Mouse (Mus musculus) heart, embryonic 16.5 days (tissue): Measurements from ENCODE around the gene Washc4. TPM values are rescaled to one million over a fixed set of nuclear protein-coding genes. Genes with fewer than 3 reads are reported as not detected.
A peak's percentile ranks its signal among the peaks of the same experiment; 100 is the strongest.

Experiments used
- ATAC-seq: fragments of 200-750 bp; cut with Nextera tagmentation; replicated peaks from 2 replicates; pipeline ENCODE4 v1.8.0; 2017; ENCODE audit warnings: moderate number of reproducible peaks; ENCODE audit not compliant: insufficient read depth, low FRiP score; ENCODE audit errors: extremely low read depth
- H3K27ac ChIP-seq: fragments of 300-500 bp; sonication (generic); 2 replicates; pipeline ENCODE4 v1.5.1; 2014; ENCODE audit warnings: mild to moderate bottlenecking, low read length, control low read depth, moderate library complexity
- H3K27me3 ChIP-seq: fragments of 300-500 bp; sonication (generic); 2 replicates; pipeline ENCODE4 v1.6.1; 2014; ENCODE audit warnings: low read length, mixed read lengths; ENCODE audit not compliant: control insufficient read depth, insufficient read depth
- H3K36me3 ChIP-seq: fragments of 300-500 bp; sonication (generic); 2 replicates; pipeline ENCODE4 v1.6.1; 2014; ENCODE audit not compliant: control insufficient read depth, insufficient read depth
- H3K4me1 ChIP-seq: fragments of 300-500 bp; sonication (generic); 2 replicates; pipeline ENCODE4 v1.6.1; 2014; ENCODE audit warnings: low read length, mixed read lengths; ENCODE audit not compliant: control insufficient read depth, insufficient read depth
- H3K4me2 ChIP-seq: fragments of 300-500 bp; sonication (generic); 2 replicates; pipeline ENCODE4 v1.6.1; 2014; ENCODE audit warnings: low read depth, mild to moderate bottlenecking, control low read depth, low read length
- H3K4me3 ChIP-seq: fragments of 300-500 bp; sonication (generic); 2 replicates; pipeline ENCODE4 v1.5.1; 2014; ENCODE audit warnings: mild to moderate bottlenecking, control low read depth, low read length
- H3K9ac ChIP-seq: fragments of 300-500 bp; sonication (generic); 2 replicates; pipeline ENCODE4 v1.6.1; 2014; ENCODE audit warnings: low read length, control low read depth
- H3K9me3 ChIP-seq: fragments of 300-500 bp; sonication (generic); replicated peaks from 2 replicates; pipeline ENCODE4 v1.6.1; 2016; ENCODE audit warnings: low read length; ENCODE audit not compliant: control insufficient read depth
- WGBS: fragments of 180-500 bp; shearing (Covaris S2); extraction: QIAGEN DNeasy Blood & Tissue Kit; methylation state at CpG from one replicate; pipeline ENCODE4 v1.1.7; 2014; 5-methylcytosine and 5-hydroxymethylcytosine counted together
- polyA plus RNA-seq: library from polyadenylated mRNA; unstranded; fragments of >200 nt; fragmentation: Nextera tagmentation; extraction: Ambion mirVana; gene quantifications from 2 replicates; pipeline ENCODE4 v1.2.1, GENCODE M21; 2015

Washc4 gene
- polyA plus RNA-seq, 1 experiment from 2014 or later, result 25.1 TPM

DNA sequence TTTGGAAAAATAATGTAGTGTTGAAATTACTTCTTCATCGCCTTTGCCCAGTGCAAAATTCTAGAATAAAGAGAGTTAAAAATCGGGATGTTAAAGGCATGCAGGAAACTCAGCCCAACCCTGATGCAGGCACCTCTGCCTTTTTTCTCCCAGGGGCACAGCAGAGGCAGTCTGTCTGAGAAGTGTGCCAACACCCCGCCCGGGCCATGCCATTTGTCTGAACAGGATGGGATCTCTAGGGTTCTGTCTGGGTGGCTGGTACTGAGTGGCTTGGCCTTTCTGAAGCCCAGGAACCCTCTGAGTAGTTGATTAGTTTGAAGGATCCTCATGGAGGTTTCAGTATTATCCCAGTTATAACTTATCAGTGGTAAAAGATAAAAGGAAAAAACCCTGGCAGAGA, 84.7 kb downstream of the Washc4 start:
- H3K4me2 ChIP-seq, result no peak overlapping the region
- 83% methylated on average over 4 of the region's 4 CpGs for WGBS
- H3K27me3 ChIP-seq, result no peaks in the 10 kb centered on the region
- ATAC-seq, result no peak
- H3K9ac ChIP-seq, result no peak overlapping the region
- H3K4me1 ChIP-seq, result peaks cover 11% of the 10 kb centered on the region
- H3K9me3 ChIP-seq, result no peaks in the 10 kb centered on the region
- peaks cover 11% of the 10 kb centered on the region for H3K36me3 ChIP-seq
- H3K27ac ChIP-seq, result no peak overlapping the region
- no peak overlapping the region for H3K4me3 ChIP-seq

DNA sequence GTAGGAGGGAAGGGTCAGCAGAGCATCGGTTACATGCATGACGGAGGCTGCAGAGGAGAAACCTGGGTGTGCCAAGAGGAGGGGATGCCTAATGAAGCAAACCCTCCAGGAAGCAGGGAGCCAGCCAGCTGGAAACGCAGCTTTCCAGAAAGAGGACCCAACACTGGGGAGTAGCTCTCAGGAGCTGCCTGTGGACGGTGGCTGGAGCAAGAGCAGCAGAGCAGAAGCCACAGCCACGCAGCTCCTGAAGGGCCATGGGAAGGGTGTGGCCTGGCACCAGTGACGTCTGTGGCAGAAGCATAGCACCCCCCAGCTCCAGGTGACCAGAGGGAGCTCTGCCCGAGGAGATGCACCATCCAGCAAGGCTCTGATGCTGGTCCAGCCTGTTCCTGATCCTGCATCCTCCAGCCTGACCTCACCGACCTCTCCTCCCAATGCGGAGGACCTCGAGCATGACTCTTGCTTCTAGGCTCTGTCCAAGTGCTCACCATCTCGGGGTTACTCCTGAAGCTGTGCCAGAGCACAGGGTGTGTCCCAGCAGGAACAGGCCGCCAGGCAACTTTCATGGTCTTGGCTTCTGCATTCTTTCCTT, 85.7 kb downstream of the Washc4 start:
- H3K36me3 ChIP-seq, result peaks cover 11% of the 10 kb centered on the region
- H3K4me2 ChIP-seq, result no peak overlapping the region
- no peak for ATAC-seq
- H3K27ac ChIP-seq, result no peak overlapping the region
- no peaks in the 10 kb centered on the region for H3K9me3 ChIP-seq
- peaks cover 11% of the 10 kb centered on the region for H3K4me1 ChIP-seq
- H3K27me3 ChIP-seq, result no peaks in the 10 kb centered on the region
- no peak overlapping the region for H3K4me3 ChIP-seq
- 87% methylated on average over 12 of the region's 12 CpGs for WGBS
- no peak overlapping the region for H3K9ac ChIP-seq

DNA sequence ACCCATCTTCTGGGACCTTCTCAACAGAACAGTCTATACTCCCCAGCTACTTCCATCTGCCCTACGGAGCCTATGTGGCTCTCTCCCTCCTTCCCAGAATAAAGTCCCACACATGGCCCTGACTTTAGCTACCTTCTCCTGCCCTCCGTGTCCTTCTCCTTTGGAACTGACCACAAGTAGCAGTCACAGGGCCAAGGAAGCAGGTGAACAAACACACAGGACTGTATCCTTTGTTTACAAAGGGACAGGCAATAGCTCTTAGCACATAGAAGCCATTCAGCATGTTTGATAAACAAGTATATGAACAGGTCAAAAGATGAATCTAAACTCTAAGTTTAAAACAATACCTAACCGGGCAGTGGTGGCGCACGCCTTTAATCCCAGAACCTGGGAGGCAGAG, 86.3 kb downstream of the Washc4 start:
- Histone ChIP-seq H3K27ac (no peak overlapping the region), H3K9me3 (no peaks in the 10 kb centered on the region), H3K9ac (no peak overlapping the region), H3K4me2 (no peak overlapping the region), H3K27me3 (no peaks in the 10 kb centered on the region), H3K36me3 (peaks cover 8% of the 10 kb centered on the region), H3K4me1 (peaks cover 11% of the 10 kb centered on the region), H3K4me3 (no peak overlapping the region)
- WGBS, result 95% methylated on average over 5 of the region's 5 CpGs
- no peak for ATAC-seq

DNA sequence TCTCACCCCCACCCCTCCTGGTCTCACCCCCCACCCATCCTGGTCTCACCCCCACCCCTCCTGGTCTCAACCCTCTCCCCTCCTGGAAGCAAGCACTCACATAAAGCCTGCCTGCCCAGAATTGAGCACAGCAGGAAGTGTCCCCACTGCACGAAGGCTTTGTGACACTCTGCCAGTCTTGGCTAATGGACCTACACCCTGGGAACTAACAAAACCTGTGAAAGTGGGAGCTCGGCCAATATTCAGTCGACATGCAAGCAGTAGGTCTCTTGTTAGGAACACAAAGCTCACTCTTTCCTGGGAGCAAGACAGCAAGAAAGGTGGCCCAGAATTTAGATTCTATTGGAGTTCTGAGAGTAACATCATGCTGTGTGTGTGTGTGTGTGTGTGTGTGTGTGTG, 87.3 kb downstream of the Washc4 start:
- H3K4me3 ChIP-seq, result no peak overlapping the region
- no peaks in the 10 kb centered on the region for H3K9me3 ChIP-seq
- H3K4me2 ChIP-seq, result no peak overlapping the region
- peaks cover 8% of the 10 kb centered on the region for H3K36me3 ChIP-seq
- no peaks in the 10 kb centered on the region for H3K27me3 ChIP-seq
- 0 out of 2 replicates have a peak, but pooled peaks have one; percentile 41 for ATAC-seq
- WGBS, result 28% methylated on average over 3 of the region's 3 CpGs
- peaks cover 19% of the 10 kb centered on the region for H3K4me1 ChIP-seq
- no peak overlapping the region for H3K9ac ChIP-seq
- H3K27ac ChIP-seq, result 0 out of 2 replicates have a peak overlapping the region, but pooled peaks have one; percentile 28

DNA sequence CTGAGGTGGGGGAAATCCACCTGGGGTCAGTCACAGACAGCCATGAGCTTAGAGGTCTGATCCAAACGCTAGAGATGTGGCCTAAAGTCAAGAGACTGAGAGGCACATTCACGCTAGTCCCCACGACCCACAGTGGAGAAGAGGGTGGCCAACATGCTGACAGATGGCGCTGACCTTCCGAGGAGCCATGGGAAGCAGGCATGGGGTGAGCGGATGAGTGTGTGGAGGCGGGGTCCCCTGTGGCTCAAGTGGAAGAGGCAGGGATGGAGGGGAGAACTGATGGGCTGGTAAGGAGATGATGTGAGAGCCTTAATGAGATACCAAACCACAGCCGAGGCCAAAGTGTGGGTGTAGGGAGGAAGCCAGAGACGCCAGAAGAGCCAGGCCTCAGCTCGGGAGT, 88.2 kb downstream of the Washc4 start:
- no peaks in the 10 kb centered on the region for H3K9me3 ChIP-seq
- H3K27me3 ChIP-seq, result no peaks in the 10 kb centered on the region
- peaks cover 20% of the 10 kb centered on the region for H3K4me1 ChIP-seq
- H3K4me3 ChIP-seq, result no peak overlapping the region
- WGBS, result 78% methylated on average over 10 of the region's 10 CpGs
- ATAC-seq, result no peak
- no peak overlapping the region for H3K9ac ChIP-seq
- H3K4me2 ChIP-seq, result no peak overlapping the region
- peaks cover 8% of the 10 kb centered on the region for H3K36me3 ChIP-seq
- no peak overlapping the region for H3K27ac ChIP-seq

DNA sequence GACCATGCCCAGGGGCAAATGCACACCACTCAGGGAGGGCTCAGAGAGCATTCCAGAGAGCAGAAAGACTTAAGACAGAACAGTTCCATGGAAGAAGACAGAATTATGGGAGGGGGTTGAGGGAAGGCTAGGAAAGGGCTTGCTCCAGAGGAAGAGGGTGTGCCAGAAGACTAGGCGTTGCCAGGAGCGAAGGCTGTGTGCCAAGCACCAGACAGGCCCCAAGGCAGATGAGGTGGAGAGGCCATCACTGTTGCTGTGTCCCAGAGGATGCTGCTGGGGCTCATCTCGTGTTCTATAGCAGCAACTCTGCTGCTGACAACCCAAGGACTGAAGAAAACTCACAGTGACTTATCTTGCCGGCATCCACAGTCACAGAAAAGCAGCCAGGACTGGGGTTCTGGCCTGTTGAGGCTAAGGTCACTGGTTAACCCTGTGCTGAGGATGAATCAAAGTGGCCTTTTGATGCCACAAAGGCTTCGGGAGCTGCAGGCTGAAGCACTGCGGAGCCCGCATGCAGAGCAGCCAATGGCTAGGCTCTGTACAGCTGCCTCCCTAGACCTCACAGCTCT, 89.3 kb downstream of the Washc4 start:
- Histone ChIP-seq H3K9ac (no peak overlapping the region), H3K36me3 (peaks cover 8% of the 10 kb centered on the region), H3K27ac (no peak overlapping the region), H3K9me3 (no peaks in the 10 kb centered on the region), H3K4me1 (peaks cover 29% of the 10 kb centered on the region), H3K27me3 (no peaks in the 10 kb centered on the region), H3K4me2 (no peak overlapping the region), H3K4me3 (no peak overlapping the region)
- WGBS, result 73% methylated on average over 7 of the region's 7 CpGs
- ATAC-seq, result no peak

DNA sequence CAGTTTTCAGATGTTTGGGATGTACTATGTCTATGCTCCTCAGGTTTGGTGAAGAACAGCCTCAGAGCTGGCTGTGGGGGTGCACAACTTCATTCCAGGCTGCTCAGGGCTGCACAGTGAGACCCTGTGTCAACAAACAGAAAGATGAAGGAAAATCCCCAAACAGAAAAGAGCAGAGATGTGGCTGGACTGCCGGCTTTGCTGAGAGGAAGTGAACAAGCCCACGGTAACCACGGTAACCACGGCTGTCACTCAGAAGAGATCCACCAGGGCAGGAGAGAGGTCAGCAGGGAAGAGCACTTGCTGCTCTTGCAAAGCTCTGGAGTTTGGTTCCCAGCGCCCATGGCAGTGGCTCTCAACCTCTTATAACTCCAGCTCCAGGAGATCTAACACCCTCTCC, 90.9 kb downstream of the Washc4 start:
- 39% methylated on average over 5 of the region's 5 CpGs for WGBS
- no peak overlapping the region for H3K4me3 ChIP-seq
- no peaks in the 10 kb centered on the region for H3K27me3 ChIP-seq
- ATAC-seq, result no peak
- H3K27ac ChIP-seq, result no peak overlapping the region
- no peak overlapping the region for H3K4me2 ChIP-seq
- H3K36me3 ChIP-seq, result peaks cover 5% of the 10 kb centered on the region
- no peaks in the 10 kb centered on the region for H3K9me3 ChIP-seq
- no peak overlapping the region for H3K9ac ChIP-seq
- peaks cover 33% of the 10 kb centered on the region for H3K4me1 ChIP-seq

DNA sequence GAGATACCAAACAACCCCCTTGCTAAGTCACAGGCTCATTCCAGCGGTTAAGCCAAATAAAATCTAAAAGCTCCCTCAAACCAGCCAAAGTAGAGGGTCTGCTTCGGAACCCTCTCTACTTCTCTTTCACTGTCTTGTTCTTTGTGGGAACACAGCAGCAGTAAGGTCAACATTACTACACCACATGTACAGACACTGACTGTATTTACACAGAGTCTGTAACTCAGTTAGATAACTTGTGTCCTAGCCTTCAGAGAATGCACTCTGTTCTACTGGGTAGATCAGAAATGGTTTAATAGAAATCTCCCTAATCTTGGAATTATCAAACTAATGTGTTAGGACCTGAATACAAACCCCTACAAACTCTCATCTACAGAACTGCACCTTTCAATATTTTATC, 92.6 kb downstream of the Washc4 start:
- H3K4me2 ChIP-seq, result no peak overlapping the region
- no peaks in the 10 kb centered on the region for H3K9me3 ChIP-seq
- no peak overlapping the region for H3K27ac ChIP-seq
- H3K4me3 ChIP-seq, result no peak overlapping the region
- H3K27me3 ChIP-seq, result no peaks in the 10 kb centered on the region
- H3K9ac ChIP-seq, result no peak overlapping the region
- no peak for ATAC-seq
- whole genome bisulfite sequencing, result 87% methylated on average over 2 of the region's 2 CpGs
- H3K36me3 ChIP-seq, result peaks cover 4% of the 10 kb centered on the region; the same call in 1 of the 2 replicates
- peaks cover 25% of the 10 kb centered on the region for H3K4me1 ChIP-seq

DNA sequence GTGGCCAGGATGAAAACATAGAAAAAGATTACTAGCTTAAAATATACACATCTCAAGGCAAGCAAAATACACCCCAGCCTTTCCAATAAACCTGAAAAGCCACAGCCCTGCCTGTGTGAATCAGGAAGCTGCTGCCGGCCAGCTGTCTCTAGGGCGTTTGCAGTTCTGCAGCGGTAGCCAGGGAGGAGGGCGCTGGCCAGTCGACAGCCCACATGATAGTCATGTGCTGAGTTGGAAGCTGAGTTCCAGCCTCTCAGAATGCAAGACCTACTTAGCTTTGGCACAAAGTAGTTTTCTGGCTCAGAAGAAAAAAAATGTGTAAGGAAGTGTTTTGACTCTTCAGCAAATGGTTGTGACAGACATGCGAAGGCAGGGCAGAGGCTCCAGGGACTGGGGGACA, 93.7 kb downstream of the Washc4 start:
- Histone ChIP-seq H3K27ac (peak overlapping the region; percentile 74), H3K9ac (peak overlapping the region; percentile 4; the same call in 1 of the 2 replicates), H3K36me3 (peaks cover under 1% of the 10 kb centered on the region; the same call in 1 of the 2 replicates), H3K4me1 (peaks cover 27% of the 10 kb centered on the region), H3K9me3 (no peaks in the 10 kb centered on the region), H3K4me3 (no peak overlapping the region), H3K27me3 (no peaks in the 10 kb centered on the region), H3K4me2 (peak overlapping the region; percentile 51)
- WGBS, result 8% methylated on average over 6 of the region's 6 CpGs
- peak; percentile 88 for ATAC-seq
